In the genomic region with DNA sequence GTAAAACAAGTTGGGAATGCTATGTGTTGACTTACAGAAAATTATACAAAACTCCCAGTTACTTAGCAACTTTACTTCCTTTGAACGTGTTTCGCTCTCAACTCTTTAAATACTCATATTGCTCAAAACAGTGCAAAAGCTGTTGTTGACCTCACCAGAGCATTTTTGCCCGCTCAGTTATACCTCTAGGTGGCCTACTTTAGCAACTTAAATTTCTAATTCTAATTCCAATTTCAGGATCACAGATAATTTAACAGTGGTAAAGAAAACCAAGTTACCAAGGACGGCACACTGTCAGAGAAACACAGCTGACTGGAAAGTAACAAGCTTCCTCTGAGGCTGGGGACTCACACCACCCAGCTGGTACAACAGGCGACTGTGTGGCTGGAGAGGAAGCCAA, we compare ENCODE assay signal across 15 mouse cellular contexts. TPM values are rescaled to one million over a fixed set of nuclear protein-coding genes. Genes with fewer than 3 reads are reported as not detected.
DNase-seq lines count a peak whose midpoint lies in the region; ATAC-seq and TF ChIP-seq lines count a peak whose summit lies in the region.
"Had no signal": no experiment of that assay in that cellular context is flagged by ENCODE, and none has a peak within 500 bp of the region (broad histone marks: within the 10 kb centered on the region; RNA-seq: fewer than 3 reads in every experiment).

No protein-coding gene starts in this region.

- WGBS in kidney, adult 2 months = 68% methylated on average over 5 of the region's 5 CpGs
- WGBS in midbrain, postnatal 0 days = 80% methylated on average over 5 of the region's 5 CpGs
- WGBS in midbrain, embryonic 14.5 days = 90% methylated on average over 5 of the region's 5 CpGs

- TF ChIP-seq POLR2A in kidney, adult 2 months (IDR thresholded peaks at IDR 0.05; ENCODE audit: low read depth, low read length) = no peak

- peak; percentile 15 for DNase-seq in kidney, adult 2 months
- no peak for DNase-seq in kidney, adult 11 months
- DNase-seq in midbrain, postnatal 0 days (ENCODE audit: low spot score) = peak; percentile 2
- no peak for DNase-seq in midbrain, embryonic 14.5 days
- peak; percentile 3 for DNase-seq in T-cell, adult 2 months (ENCODE audit: low spot score)
- DNase-seq in naive thymus-derived CD4-positive, alpha-beta T cell, adult 2 months (ENCODE audit: low read depth) = peak; percentile 54
- DNase-seq in embryo, embryonic 11 days = no peak
- no peak for DNase-seq in right cerebral cortex, adult 2 months (ENCODE audit: low spot score in 2 of 2)
- DNase-seq: cerebellum, adult 9-11 months; heart, adult 18-20 months had no signal

- no peaks in the 10 kb centered on the region for H3K36me3 ChIP-seq in kidney, adult 2 months (ENCODE audit: control insufficient read depth, insufficient read depth, low read length)
- no peaks in the 10 kb centered on the region for H3K36me3 ChIP-seq in midbrain, postnatal 0 days (ENCODE audit: insufficient read depth, low read length)
- H3K36me3 ChIP-seq in midbrain, embryonic 14.5 days (ENCODE audit: control insufficient read depth, insufficient read depth, low read length) = peaks cover 43% of the 10 kb centered on the region

- no peak overlapping the region for H3K9ac ChIP-seq in midbrain, postnatal 0 days (replicated peaks; ENCODE audit: low read length, poor library complexity, severe bottlenecking)
- no peak overlapping the region for H3K9ac ChIP-seq in midbrain, embryonic 14.5 days (replicated peaks; ENCODE audit: low read length)
- H3K9ac ChIP-seq: embryonic facial prominence, embryonic 15.5 days; limb, embryonic 15.5 days; stomach, embryonic 15.5 days had no signal

- no peaks in the 10 kb centered on the region for H3K9me3 ChIP-seq in midbrain, postnatal 0 days (ENCODE audit: low read length)
- no peaks in the 10 kb centered on the region for H3K9me3 ChIP-seq in midbrain, embryonic 14.5 days (ENCODE audit: control insufficient read depth, low read length)
- H3K9me3 ChIP-seq: embryonic facial prominence, embryonic 15.5 days; hindbrain, embryonic 10.5 days; limb, embryonic 15.5 days; stomach, embryonic 15.5 days had no signal

- H3K4me1 ChIP-seq in kidney, adult 2 months (ENCODE audit: control insufficient read depth, insufficient read depth, low read length) = no peaks in the 10 kb centered on the region; the same call in 1 of the 2 replicates
- no peaks in the 10 kb centered on the region for H3K4me1 ChIP-seq in midbrain, postnatal 0 days (ENCODE audit: insufficient read depth, low read length)
- H3K4me1 ChIP-seq in midbrain, embryonic 14.5 days (ENCODE audit: control insufficient read depth, insufficient read depth, low read length) = no peaks in the 10 kb centered on the region
- H3K4me1 ChIP-seq: embryonic facial prominence, embryonic 15.5 days; hindbrain, embryonic 10.5 days; limb, embryonic 15.5 days; stomach, embryonic 15.5 days had no signal

- no peaks in the 10 kb centered on the region for H3K27me3 ChIP-seq in kidney, adult 2 months (replicated peaks; ENCODE audit: control insufficient read depth, insufficient read depth, low read length)
- H3K27me3 ChIP-seq in midbrain, postnatal 0 days (ENCODE audit: insufficient read depth, low read length) = no peaks in the 10 kb centered on the region
- no peaks in the 10 kb centered on the region for H3K27me3 ChIP-seq in midbrain, embryonic 14.5 days (ENCODE audit: control insufficient read depth, insufficient read depth, low read length)
- H3K27me3 ChIP-seq: embryonic facial prominence, embryonic 15.5 days; limb, embryonic 15.5 days; stomach, embryonic 15.5 days had no signal

- H3K4me2 ChIP-seq in midbrain, postnatal 0 days (ENCODE audit: low read depth, low read length, poor library complexity, severe bottlenecking) = no peak overlapping the region
- no peak overlapping the region for H3K4me2 ChIP-seq in midbrain, embryonic 14.5 days (ENCODE audit: low read length)
- H3K4me2 ChIP-seq: embryonic facial prominence, embryonic 15.5 days; limb, embryonic 15.5 days; midbrain, embryonic 11.5 days; stomach, embryonic 15.5 days had no signal

- TF ChIP-seq CTCF in kidney, adult 2 months (conservative IDR thresholded peaks at IDR 0.05; ENCODE audit: insufficient read depth, insufficient read length, low read depth, low read length) = no peak
- TF ChIP-seq CTCF in midbrain, postnatal 0 days (IDR thresholded peaks at IDR 0.05) = peak; percentile 46

- ATAC-seq in midbrain, postnatal 0 days (ENCODE audit: low FRiP score) = no peak
- ATAC-seq in midbrain, embryonic 14.5 days (ENCODE audit: low FRiP score, low TSS enrichment) = no peak

- H3K27ac ChIP-seq in kidney, adult 2 months (ENCODE audit: insufficient read depth, low read depth, low read length) = no peak overlapping the region
- H3K27ac ChIP-seq in midbrain, postnatal 0 days (ENCODE audit: low read depth, low read length) = no peak overlapping the region
- no peak overlapping the region for H3K27ac ChIP-seq in midbrain, embryonic 14.5 days (replicated peaks; ENCODE audit: low read depth, low read length)
- H3K27ac ChIP-seq: embryonic facial prominence, embryonic 15.5 days; hindbrain, embryonic 10.5 days; limb, embryonic 15.5 days; stomach, embryonic 15.5 days had no signal

- no peak overlapping the region for H3K4me3 ChIP-seq in kidney, adult 2 months (ENCODE audit: insufficient read depth, low read depth, low read length)
- H3K4me3 ChIP-seq in midbrain, postnatal 0 days (ENCODE audit: low read depth, low read length) = no peak overlapping the region
- H3K4me3 ChIP-seq in midbrain, embryonic 14.5 days (replicated peaks; ENCODE audit: low read depth, low read length) = no peak overlapping the region
- H3K4me3 ChIP-seq: embryonic facial prominence, embryonic 15.5 days; hindbrain, embryonic 10.5 days; limb, embryonic 15.5 days; stomach, embryonic 15.5 days had no signal

RNA-seq across cellular contexts. Expression of a gene that starts 33.7 kb away (rescaled TPM):
- polyA plus RNA-seq in kidney, adult 2 months (2012; rRNA removed) = 2.8 and 4.4 TPM in 2 replicates
- 16.6 and 34.5 TPM in 2 replicates for total RNA-seq in midbrain, postnatal 0 days (2014; rRNA removed)
- polyA plus RNA-seq in midbrain, postnatal 0 days (2015; fragmentation: Nextera tagmentation; extraction: Ambion mirVana) = 21.5 and 25.8 TPM in 2 replicates
- polyA plus RNA-seq in midbrain, embryonic 14.5 days (2014; fragmentation: Nextera tagmentation; extraction: Ambion mirVana) = 79.0 and 91.9 TPM in 2 replicates

Comparison
In these comparisons a context has a peak if more than half of its experiments do, and no peak if none do; other contexts are left out.
1. DNase-seq: peak in kidney, adult 2 months (single experiment), midbrain, postnatal 0 days (single experiment), T-cell, adult 2 months (single experiment) and naive thymus-derived CD4-positive, alpha-beta T cell, adult 2 months (single experiment); none in kidney, adult 11 months (single experiment), midbrain, embryonic 14.5 days (single experiment), embryo, embryonic 11 days (single experiment) and right cerebral cortex, adult 2 months (0 of 2).